Mouse (Mus musculus) heart, adult 11 months (tissue): ENCODE data around the gene Stx18.

Source experiments
- DNase-seq: peaks from one replicate; pipeline ENCODE4 v3.0.0; 2022

The Stx18 gene

GRCm38 (mm10) chr5:38038710-38039592 is at the start of gene Stx18:
Gene Stx18 (plus strand): TSS chr5:38038742.
- DNase-seq, result peak; percentile 98

DNA sequence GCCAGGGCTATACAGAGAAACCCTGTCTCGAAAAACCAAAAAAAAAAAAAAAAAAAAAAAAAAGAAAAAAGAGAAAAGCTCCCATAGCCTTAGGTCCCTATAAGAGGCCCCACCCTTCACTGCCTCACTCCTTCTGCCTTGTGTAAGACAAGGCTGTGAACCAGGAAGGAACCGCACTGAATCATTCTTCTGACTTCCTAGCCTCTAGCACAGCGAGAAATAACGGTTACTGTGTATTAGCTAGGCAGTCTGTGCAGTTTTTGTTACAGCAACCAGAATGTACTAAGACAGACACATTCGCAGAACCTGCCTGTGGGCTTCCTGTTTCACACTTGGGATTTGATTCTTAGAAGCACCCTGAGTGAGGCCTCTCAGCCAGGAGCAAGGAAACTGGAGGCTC is 46.2 kb upstream of the Stx18 start:
- no peak for DNase-seq

- DNase-seq, result no peak
These were observed 39.7 kb upstream of the Stx18 start for GRCm38 (mm10) chr5:37998805-37999204.

- DNase-seq, result no peak
These were observed 36.0 kb upstream of the Stx18 start for GRCm38 (mm10) chr5:38002573-38002972.

DNA sequence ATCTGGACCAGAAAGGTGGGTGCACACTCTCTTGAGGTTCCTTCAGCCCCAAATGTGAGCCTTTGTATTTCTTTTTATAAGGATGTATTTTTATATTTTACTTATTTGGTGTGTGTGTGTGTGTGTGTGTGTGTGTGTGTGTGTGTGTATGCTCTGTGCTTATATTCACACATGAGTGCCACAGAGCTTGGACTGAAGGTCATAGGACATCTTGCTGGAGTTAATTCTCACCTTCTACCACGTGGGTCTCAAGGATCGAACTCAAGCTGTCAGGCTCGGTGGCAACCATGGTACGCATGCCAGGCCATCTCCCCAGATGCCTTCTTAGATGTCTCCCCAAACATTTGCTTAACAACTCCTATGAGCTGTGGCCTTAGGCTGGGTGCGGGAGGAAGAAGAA is 33.8 kb upstream of the Stx18 start:
- DNase-seq, result no peak

- no peak for DNase-seq
These were observed 31.9 kb upstream of the Stx18 start for GRCm38 (mm10) chr5:38006415-38007347.

DNA sequence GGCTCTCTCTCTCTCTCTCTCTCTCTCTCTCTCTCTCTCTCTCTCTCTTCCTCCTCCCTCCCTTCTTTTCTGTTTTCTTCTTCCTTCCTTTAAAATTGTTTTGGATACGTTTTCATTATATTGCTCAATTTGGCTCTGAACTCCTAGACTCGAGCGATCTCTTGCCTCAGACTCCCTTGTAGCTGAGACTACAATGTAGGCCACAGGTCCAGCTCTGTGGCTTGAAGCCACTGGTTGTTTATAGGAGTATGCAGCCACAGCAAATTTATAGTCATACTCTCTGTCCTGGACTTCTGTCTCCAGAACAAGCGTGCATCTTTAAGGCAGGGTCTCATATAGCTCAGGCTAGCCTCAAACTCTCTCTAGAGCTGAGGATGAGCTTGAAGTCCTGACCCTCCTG is 29.5 kb upstream of the Stx18 start:
- no peak for DNase-seq

DNA sequence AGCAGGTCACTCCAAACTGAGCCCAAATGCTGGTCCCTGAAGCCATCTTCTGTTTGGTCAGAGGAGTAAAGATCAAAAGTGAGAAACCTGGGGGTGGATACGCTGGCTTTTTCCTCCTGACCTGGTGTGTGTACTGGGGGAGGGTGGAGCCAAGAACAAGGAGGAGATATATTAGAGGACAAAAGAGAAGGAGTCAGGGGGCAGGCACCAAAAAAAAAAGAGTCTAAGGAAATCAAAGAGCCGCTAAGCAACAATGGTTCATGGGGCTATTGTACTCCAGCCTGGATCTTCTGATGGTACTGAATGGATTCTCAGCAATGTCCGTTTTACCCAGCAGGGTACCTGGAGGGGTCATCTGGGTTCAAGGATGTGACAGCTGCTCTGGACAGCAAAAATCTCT is 23.6 kb upstream of the Stx18 start:
- no peak for DNase-seq

DNA sequence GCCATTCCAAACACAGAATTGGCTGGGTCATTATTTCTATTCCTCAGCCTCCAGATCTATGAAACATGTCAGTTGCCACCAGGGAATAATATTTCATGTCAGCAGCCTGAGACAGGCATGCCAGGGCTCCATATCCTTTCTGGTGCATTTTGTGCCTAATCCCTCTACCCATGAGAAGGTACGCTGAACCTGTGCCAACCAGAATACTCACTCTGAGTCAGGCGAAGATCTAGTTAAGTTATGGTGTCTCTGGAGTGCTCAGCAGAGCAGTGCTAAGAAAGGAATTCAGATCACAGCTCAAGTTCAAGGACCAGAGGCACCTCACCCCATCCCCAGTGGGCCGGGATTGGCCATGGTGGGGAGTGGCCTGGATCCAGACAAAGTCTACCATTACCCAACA is 21.6 kb upstream of the Stx18 start:
- no peak for DNase-seq

GRCm38 (mm10) chr5:38027656-38028055 is 10.9 kb upstream of the Stx18 start:
- no peak for DNase-seq

GRCm38 (mm10) chr5:38038274-38038673 is 268 bp upstream of the Stx18 start:
- DNase-seq, result peak; percentile 65

- peak; percentile 82 for DNase-seq
These were observed 1.3 kb downstream of the Stx18 start for GRCm38 (mm10) chr5:38039796-38040195.

DNA sequence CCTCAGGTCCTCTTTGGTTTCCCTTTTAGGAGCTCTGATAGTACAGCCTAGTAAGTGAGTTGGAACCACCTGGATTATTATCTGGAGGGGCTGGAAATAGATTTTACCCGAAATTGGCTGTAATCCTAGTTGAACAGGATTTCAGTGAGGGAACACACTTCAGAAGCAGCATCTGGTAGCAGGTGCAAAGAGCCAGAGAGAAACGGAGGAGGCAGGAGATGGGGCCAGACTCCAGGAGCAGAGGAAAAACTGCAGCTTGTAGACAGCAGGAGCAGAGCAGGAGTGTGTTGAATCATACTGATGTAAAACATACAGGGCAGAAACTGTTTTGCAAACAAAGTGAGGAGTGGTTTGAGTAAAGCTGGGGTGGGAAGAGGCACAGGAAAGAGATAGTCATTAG is 6.4 kb downstream of the Stx18 start:
- DNase-seq, result peak; percentile 27

- peak; percentile 72 for DNase-seq
These were observed 9.6 kb downstream of the Stx18 start for GRCm38 (mm10) chr5:38048177-38048576.

GRCm38 (mm10) chr5:38061051-38061450 is 22.5 kb downstream of the Stx18 start:
- no peak for DNase-seq

DNA sequence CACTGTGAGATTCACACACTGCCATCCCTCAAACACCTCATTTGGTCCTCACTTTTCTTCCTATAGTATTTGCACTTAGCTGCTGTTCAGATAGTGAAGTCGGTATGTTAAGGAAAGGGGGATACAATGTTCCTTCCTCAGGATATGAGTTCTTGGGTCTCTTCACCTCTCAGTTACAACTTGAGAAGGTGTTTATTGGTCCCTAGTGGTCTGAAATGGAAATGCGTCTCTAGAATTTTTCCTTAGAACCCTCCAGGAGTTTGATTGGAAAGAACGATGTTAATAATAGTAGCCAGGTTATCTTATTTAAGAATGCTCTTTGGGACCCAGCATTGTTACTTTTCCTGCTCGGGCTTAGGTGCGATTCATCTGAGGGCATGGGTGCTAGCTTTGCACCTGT is 24.2 kb downstream of the Stx18 start:
- DNase-seq, result no peak

- no peak for DNase-seq
These were observed 24.8 kb downstream of the Stx18 start for GRCm38 (mm10) chr5:38063339-38063738.

GRCm38 (mm10) chr5:38064043-38064575 is 25.6 kb downstream of the Stx18 start:
- DNase-seq, result no peak

GRCm38 (mm10) chr5:38064701-38065100 is 26.2 kb downstream of the Stx18 start:
- peak; percentile 92 for DNase-seq

DNA sequence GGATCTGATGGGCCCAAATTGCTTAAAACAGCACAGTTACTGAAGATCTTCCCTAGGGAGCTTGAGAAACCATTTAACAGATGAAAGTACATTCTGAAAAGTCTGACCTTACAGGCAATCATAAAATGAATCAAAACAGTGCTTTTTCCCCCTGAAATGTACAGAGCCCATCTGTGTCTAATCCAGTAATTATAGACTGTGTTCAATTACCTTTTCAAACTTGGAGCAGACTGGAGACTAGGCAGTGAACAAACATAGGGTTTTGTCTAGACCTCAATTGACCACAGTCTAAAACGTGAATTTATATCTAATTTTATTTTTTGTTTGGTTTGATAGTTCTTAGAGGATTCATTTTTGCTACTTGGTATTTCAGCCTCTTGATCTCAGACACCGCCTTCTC is 26.9 kb downstream of the Stx18 start:
- no peak for DNase-seq

DNA sequence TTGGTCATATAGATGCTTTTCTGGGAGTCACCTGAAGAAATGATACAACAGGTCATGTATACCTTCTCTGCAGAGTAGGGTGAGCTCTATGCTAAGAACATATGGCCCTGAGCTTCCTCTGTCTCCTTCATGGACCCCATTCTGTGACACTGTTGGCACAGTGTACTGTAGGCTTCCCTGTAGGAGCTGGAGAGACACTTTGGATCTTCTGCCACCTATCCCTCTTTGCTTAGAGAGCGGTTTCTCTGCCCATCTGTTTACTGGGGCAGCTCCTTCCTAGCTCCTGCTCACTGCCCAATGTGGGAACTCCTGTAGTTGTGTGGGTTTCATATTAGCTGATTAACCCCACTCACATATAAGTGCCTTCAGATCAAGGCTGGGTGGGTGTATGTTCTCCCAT is 28.1 kb downstream of the Stx18 start:
- no peak for DNase-seq

DNA sequence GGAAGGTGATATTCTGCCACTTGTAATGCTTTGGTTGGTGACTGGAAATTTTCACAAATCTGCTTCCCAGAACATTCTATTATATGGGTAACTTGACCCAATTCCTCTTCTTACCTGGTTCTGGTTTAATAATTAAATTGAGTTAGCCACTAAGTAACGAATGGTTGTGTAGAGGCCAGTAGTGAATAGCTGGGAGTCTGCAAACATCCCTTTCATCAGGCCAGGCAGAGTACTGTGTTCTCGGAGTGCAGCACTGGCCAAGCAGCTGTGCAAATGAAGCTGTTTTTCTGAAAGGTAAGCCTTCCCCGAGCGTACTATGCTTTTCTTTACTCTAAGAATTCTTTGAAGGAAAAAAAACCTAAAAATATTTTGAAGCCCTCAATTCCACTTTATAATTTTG is 37.8 kb downstream of the Stx18 start:
- no peak for DNase-seq

GRCm38 (mm10) chr5:38078575-38078974 is 40.0 kb downstream of the Stx18 start:
- no peak for DNase-seq

GRCm38 (mm10) chr5:38080472-38080871 is 41.9 kb downstream of the Stx18 start:
- peak; percentile 52 for DNase-seq
